ENCODE assay signal across 8 mouse cellular contexts in genomic region chr10:117515777-117516501, GRCm38 (mm10).
A peak's percentile ranks its signal among the peaks of the same experiment; 100 is the strongest.
DNase-seq lines count a peak whose midpoint lies in the region; ATAC-seq and TF ChIP-seq lines count a peak whose summit lies in the region.

No protein-coding gene starts in this region.

- no peak overlapping the region for H3K27ac ChIP-seq in forebrain, embryonic 16.5 days (ENCODE audit: low read length)
- H3K27ac ChIP-seq in layer of hippocampus, adult 2 months, result no peak overlapping the region

- H3K9me3 ChIP-seq in forebrain, embryonic 16.5 days (ENCODE audit: control insufficient read depth, low read length), result no peaks in the 10 kb centered on the region

- 60% methylated on average over 9 of the region's 10 CpGs for WGBS in forebrain, embryonic 16.5 days

- no peaks in the 10 kb centered on the region for H3K4me1 ChIP-seq in forebrain, embryonic 16.5 days (replicated peaks; ENCODE audit: control insufficient read depth, insufficient read depth, low read length)

- H3K4me2 ChIP-seq in forebrain, embryonic 16.5 days (ENCODE audit: low read length), result no peak overlapping the region

- no peak overlapping the region for H3K4me3 ChIP-seq in forebrain, embryonic 16.5 days (replicated peaks; ENCODE audit: low read length)
- H3K4me3 ChIP-seq in layer of hippocampus, adult 2 months, result no peak overlapping the region

- ATAC-seq in forebrain, embryonic 16.5 days, result peak; percentile 57; the same call in 1 of the 2 replicates

- intact Hi-C loops in gastrocnemius, postnatal 36 days (cut with DNase I), result loop anchor here (2.0 kb wide), 1 partner anchor 161 kb away; no protein-coding TSS in a partner anchor

- peak; percentile 3 for DNase-seq in gastrocnemius, adult 18-20 months (ENCODE audit: low spot score)
- no peak for DNase-seq in gastrocnemius, postnatal 36 days
- DNase-seq in 416B (ENCODE audit: low read depth) (peak; percentile 41), ZHBTc4 (ENCODE audit: low read depth, low spot score) (peak; percentile 70)
- DNase-seq in layer of hippocampus, adult 2 months (ENCODE audit: low spot score in 2 of 2), result peak; percentile 35 to 39
- DNase-seq in naive thymus-derived CD4-positive, alpha-beta T cell, adult 2 months (ENCODE audit: low read depth), result peak; percentile 63
- DNase-seq in urinary bladder, postnatal 4 days (ENCODE audit: low spot score in 2 of 2), result no peak

- H3K9ac ChIP-seq in forebrain, embryonic 16.5 days (replicated peaks; ENCODE audit: low read depth, low read length), result no peak overlapping the region

- TF ChIP-seq CTCF in layer of hippocampus, adult 2 months (conservative IDR thresholded peaks at IDR 0.05), result peak; percentile 87

- no peaks in the 10 kb centered on the region for H3K36me3 ChIP-seq in forebrain, embryonic 16.5 days (ENCODE audit: control insufficient read depth, insufficient read depth)

- H3K27me3 ChIP-seq in forebrain, embryonic 16.5 days (replicated peaks; ENCODE audit: control insufficient read depth, insufficient read depth, low read length), result no peaks in the 10 kb centered on the region

Comparison
In these comparisons a context has a peak if more than half of its experiments do, and no peak if none do; other contexts are left out.
1. DNase-seq: peak in gastrocnemius, adult 18-20 months (single experiment), 416B (single experiment), ZHBTc4 (single experiment), layer of hippocampus, adult 2 months (2 of 2) and naive thymus-derived CD4-positive, alpha-beta T cell, adult 2 months (single experiment); none in gastrocnemius, postnatal 36 days (0 of 2) and urinary bladder, postnatal 4 days (0 of 2).